Mouse (Mus musculus): ENCODE measurements at regions not wholly inside any gene's neighbourhood (a gene's known extent, or its start where the extent isn't known, plus 50 kb on each side); places are given as distances from the start of the nearest gene placed in this dataset.

DNA sequence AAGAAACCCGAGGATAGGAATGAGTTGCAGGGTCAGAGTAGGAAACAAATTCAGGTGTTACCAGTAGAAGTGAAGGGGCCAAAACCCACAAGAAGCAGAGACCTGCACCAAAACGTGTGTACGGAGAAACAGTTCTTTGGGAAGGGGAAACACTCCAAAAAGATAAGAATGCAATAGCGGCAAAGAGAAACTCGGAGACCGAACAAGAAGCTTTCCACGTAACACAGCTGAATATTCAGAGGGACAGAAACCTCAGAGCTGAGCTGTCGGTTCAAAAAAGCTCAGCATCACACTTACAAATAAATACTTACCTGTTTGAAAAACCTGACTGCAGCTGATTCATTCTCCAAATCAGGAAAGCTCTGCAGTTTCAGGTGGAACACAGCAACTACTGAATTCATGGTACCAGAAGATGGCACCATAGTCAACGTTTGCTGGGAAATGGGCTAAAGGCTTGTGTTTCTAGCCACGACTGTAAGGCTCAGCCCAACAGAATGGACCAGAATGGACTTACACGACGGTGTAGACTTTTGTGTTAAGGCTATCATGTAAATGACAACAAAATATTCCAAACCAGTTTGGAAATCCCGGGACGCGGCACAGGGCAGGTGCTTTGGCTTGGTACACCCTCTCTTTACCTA lies 484.9 kb downstream of the Plcl1 start:
- peak; percentile 54 for DNase-seq (ENCODE audit: low spot score)

DNA sequence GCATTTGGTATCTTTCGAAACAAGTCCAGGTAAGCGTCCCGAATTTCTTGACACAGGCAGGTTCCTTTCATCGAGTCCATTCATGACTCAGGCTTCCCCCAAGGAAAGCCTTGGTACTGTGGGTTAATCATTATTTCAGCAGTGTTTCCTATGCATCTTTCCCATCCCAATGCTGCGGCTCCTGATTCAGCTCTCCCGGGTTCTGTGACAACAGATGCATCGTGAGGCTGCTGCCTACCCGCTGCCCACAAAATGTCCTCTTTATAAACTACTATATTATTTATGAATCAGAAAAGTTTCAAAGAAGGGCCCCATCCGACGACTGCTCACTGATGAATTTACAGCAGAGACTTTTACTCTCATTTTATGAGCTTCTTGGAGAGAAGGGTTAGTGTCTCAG lies 486.2 kb downstream of the Plcl1 start:
- no peak for DNase-seq (ENCODE audit: low spot score)

DNA sequence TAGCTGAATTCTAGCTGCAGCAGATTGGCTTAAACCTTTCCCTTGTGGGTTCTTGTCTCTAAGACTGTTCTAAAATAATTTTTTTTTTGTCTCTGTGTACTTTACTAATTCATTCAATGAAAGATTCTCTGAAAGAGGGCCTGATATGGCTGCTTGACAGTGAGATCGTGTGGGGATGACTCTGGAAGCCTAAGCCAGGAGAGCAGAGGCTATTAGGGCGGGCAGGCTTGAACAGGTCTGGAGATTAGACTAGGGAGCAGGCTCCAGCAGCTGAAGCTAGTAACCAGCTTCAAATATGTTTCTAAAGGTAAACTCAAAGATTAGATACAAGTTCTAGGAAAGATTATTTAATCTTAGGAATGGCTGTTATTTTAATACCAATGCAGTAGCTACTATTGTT lies 491.9 kb downstream of the Plcl1 start:
- no peak for DNase-seq (ENCODE audit: low spot score)

DNA sequence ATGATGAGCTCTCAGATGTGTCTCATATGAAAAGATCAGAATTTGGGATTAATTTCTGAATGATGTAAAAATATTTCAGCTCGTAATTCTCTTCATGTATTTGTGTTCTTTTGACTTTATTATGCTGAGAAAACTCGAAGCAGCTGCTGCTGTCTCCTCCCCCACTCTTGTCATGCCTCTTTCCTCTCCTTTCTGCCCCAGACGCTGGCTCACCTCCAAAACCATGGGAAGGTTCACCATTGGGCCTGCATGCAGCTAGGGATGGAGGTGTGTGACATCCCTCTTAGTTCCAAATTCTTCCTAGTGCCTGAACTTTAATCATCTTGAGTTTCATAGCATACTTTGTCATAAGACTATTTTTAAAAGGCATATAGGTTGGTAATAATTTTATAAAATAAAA lies 492.3 kb downstream of the Plcl1 start:
- DNase-seq (ENCODE audit: low spot score) = no peak

DNA sequence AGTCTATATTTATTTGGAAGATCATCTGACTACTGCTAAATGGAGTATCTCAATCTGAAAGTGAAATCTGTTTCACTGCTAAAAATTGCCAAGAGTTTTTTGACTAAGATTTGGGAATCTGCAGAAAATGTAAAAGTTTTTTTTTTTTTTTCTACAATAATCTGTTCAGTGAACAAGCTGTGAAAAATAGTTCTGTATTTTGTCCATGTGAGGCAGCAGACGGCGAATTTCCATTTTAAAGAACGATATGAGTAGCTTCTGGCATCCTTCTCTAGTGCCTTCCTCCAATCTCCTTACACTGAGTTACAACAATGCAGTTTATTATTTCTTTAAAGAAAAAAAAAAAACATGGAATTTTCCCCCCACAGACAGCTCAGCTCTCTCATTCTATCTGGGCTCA lies 494.3 kb downstream of the Plcl1 start:
- no peak for DNase-seq (ENCODE audit: low spot score)

DNA sequence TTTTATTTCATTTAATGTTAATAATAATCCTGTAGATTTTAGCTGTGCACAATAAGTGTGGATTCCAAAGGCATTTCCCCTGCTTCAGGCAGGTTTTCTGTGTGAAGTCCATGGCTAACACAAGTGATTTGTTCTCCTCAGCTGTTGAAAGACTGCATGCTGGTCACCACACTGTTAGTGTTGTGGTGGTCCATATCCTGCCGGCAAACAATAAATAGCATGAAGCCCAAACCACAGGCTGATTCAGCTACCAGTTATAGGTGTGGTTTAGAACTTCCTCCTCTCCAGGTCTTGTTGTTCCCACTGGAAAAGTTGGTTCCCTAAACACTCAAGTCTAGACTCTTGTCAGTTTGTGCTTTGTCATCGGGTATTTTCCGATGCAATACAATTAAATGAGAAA lies 497.5 kb downstream of the Plcl1 start:
- DNase-seq (ENCODE audit: low spot score) = no peak

DNA sequence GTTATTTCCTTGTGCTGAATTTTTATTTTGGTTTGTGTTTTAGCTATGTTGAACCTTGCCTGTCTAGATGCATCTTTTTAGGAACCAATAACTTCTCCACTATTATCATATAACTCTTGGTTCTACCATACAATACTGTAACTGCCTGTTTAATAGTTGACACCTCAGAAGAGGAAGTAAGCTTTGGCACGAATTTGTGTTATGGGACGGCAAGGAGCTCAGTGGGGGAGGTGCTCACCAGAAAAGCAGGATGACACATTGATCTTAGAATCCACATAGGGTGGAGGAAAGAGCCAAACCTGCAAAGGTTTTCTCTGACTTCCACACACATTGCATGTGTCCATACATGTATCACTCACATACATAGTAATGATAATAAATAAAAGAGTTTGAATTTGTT lies 498.9 kb downstream of the Plcl1 start:
- DNase-seq (ENCODE audit: low spot score) = no peak

DNA sequence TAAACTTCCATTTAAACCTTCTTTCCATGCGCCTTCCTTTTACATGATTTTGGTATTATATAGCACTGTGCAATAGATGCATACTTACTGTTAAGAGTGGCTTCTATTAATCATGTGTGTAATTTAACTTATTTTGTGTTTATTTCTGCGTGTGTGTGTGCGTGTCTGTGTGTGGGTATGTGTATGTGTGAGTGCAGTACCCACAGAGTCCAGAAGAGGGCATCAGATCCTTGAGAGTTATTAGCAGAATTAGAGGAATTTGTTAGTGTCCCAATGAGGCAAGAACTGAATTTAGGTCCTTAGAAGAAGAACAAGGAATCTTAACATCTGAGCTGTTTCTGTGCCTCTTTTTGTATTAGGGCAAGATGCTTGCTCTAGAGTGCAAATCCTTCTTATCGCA lies 499.5 kb downstream of the Plcl1 start:
- DNase-seq (ENCODE audit: low spot score) = no peak

DNA sequence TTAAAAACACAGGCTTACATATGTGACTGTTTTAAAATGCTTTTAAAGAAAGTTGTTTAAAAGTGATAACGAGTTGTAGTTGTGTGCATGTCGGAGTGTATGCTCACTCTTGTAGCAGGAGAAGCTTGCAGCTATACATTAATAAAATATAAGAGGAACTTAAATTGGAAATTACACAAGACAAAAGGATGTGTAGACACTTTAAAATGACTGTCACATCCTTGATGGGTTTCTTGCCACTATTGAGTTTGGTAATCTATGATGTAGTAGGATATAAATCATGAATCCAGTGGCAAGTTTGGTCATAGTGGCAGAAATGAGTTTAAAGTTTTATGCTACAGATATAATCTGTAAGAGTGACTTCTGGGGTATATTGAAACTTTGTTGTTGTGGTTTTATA lies 504.3 kb downstream of the Plcl1 start:
- DNase-seq (ENCODE audit: low spot score) = no peak

DNA sequence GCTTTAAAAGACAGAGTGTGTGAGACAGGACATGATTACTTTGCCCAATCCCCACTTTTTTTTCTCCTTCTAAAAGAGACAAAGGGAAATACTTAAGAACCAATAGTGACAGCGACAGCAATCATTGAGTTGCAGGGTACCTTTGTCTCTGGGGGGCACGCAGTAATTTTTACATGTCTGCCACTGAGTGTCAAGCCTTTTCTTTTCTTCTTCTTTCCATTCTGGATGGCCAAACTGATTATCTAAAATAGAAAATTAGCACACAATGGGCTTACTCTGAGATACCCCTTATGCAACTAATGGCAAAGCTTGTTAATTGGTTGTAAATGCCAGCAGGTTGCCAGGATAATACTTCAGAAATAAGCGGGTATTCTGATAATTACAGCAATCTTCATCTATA lies 508.6 kb downstream of the Plcl1 start:
- no peak for DNase-seq (ENCODE audit: low spot score)

DNA sequence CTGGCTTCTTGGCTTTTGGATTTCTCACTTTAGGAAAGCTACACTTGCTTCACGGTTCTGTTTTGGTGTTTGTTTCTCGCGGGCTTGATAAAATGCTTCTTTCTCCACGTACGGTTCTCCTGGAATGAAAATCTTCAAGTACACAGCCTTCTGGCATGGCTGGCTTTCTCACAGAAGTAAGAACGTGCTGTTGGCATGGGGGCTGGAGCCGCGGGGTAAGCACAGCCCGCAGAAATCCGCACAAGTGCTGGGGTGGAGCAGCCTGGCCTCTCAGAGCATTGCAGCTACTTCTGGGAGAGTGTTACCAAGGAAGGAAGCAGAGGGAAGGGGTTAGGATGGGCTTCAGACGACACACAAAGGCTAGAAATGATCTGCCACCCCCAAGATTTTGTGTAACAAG lies 510.2 kb downstream of the Plcl1 start:
- DNase-seq (ENCODE audit: low spot score) = no peak

DNA sequence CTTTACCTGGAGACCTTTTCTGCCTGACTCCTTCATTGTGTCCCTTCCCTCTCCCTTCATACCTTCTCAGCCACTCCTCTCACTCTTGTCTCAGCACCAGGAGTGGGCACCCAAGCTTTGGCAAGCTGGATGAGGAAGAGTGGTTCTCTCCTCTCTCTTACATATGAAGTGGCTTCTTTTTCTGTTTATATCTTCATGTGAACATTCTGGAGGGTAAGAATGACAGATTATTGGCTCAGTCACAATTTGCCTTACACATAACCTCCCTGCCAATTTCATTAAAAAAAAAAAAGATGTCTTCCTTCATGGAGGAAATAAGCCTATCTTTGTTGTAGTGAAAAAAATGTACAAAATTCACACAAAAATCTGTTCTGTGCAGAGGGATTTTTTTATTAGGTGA lies 513.8 kb downstream of the Plcl1 start:
- DNase-seq (ENCODE audit: low spot score) = no peak

DNA sequence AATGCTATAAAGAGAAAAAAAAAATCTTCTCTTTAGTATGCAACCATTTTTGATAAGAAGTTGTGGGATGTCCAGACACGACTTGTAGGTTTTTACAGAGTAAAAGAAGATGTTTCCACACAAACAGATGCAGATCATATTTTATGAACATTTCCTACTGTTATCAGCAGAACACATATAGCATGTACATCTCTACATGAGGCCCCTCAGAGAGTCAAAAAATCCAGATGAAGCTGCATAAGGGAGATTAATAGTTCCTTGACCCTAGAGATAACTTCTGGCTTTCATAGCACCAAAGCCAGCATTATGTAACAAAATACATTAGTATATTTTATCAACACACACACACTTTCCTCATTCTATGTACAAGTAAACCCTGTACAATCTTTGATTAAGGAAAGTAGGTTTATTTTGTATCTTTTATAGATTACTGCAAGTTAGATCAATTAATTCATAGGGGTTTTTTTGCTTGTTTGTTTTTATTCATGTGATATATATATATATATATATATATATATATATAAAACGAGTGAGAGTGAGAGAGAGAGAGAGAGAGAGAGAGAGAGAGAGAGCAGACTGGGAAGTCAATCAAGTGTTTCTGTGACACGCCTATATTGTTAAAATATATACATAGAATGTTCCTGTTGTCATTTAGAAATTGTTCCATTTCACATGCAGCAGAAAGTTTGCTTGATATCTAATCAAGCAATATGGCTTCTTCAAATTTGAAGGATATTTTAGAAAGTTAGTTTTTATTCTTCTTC lies 541.2 kb downstream of the Plcl1 start:
- DNase-seq (ENCODE audit: low spot score) = no peak

DNA sequence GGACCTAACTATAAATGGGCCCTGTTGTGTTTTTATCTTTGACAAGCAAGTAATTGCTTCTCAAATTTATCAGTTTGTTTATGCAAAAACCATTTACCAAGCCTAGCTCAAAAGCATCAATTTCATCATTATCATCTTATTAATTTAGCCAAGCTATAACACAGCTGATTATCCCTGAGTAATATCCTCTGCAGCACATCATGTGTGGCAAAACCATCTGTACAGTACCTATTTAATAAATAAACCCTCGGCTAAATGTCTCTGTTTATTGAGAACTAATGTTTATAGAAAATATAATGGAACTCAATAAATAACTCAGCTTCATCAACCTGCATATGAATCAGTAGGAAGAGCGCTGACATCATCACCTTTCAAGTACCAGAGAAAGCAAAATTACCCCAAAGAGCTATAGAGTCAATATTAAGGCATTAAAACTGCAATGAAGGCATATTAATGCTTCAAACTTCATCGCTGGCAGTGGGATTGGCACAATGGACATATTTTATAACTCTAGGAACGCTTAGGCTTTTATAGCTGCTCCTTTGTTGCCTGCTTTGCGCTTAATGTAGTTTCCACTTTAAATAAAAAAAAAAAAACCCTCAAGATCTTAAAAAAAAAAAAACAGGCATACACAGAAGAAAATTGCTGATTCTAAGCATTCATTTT lies 542.0 kb downstream of the Plcl1 start:
- DNase-seq (ENCODE audit: low spot score) = no peak

DNA sequence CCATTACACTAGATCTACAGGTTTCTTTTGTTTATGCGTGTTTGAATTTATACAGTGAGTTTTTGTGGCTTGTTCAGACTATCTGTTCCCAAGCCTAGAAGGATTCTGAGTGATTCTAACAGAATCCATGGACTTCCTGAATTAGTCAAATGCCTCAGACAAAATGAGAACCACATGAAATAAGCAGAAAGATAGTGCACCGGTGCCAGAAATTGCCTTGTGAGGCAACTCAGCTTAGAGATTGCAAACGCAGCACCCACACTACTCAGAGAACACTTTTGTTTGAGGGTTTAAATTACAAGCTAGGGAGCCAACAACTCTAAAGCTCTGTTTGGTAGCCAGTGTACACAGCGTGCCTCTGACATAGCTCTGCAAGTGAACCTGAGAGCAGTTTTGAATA lies 543.9 kb downstream of the Plcl1 start:
- DNase-seq (ENCODE audit: low spot score) = no peak

DNA sequence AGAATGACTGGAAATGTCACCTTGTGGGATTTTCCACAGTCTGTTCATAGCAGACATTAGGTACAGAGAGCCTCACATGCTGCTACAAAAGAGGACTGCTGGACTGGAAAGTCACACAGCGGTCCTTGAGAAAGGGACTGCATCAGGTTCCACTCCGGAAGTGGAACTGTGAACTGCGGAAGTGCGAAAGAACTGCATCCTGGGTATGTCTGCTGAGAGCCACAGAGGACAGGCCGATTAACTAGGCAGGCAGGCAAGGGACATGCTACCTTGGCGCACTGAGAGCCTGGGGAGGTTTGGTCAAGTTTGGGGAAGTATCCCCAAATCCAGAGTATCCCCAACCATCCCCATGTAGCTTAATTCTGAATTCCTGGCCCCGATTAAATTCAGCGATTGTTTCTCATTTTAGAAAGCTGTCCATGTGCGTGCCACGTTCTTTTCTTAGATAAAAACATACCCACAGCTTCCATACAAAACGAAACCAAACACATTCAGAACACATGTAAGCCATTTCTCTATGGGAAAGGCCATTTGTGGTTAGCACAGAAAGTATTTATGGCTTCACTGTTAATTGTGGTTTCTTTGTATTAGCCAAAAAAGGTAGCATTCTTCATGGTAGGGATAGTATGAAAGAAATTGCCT lies 552.2 kb downstream of the Plcl1 start:
- no peak for DNase-seq (ENCODE audit: low spot score)

DNA sequence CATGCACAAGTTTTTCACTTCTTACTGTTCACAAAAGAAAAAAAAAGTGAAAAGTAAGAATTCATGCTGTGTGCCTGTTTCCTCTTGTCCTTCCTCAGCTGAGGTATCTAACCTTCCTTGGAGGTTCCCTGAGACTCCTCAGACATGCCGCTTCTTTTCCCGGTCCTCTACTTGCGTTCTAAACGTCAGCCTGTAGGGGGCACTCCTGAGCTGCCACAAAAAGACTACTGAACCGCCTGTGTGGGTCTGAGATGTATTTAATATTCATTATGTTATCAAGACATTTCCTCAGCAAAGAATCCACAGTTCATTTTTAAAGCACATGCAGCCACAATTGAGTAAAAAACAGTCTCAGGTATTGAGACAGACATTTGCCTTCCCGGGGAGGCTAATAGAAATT lies 554.6 kb downstream of the Plcl1 start:
- DNase-seq (ENCODE audit: low spot score) = peak; percentile 55

DNA sequence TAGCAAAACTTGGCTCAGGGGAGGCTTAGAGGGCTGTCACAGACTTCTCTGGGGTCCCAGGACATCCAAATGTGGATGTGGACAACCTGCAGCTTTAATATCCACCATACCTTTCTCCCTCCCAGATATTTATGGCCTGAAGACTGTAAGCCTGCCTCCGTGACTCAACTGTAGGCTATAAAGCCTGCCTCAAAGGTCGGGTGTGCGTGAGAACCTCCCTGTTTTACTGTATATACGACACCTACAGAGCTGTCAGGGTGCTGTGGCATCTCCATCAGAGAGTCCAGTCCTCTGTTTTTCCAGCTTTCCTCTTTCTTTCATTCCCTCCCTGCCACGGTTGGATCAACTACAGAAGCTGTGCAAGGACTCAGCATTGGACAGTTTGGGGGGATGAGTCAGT lies 558.1 kb downstream of the Plcl1 start:
- no peak for DNase-seq (ENCODE audit: low spot score)

DNA sequence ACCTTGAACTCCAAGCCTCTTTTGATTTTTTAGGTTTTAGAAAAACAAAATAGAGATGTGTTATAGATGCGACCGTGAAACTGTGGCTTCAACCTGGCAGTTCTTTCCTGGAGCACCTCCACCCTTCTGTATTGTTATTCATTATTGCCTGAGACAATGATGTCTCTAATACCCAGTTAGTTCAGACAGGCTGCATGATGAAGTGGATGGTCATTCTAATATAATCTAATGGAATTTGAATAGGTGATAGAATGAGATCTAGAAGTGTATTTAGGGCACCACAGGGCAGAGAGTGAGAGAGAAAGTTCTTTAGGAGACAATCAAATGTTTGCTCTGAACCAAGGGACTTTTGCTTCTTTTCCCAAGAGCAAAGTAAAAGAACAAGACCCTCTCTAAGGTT lies 560.6 kb downstream of the Plcl1 start:
- no peak for DNase-seq (ENCODE audit: low spot score)

DNA sequence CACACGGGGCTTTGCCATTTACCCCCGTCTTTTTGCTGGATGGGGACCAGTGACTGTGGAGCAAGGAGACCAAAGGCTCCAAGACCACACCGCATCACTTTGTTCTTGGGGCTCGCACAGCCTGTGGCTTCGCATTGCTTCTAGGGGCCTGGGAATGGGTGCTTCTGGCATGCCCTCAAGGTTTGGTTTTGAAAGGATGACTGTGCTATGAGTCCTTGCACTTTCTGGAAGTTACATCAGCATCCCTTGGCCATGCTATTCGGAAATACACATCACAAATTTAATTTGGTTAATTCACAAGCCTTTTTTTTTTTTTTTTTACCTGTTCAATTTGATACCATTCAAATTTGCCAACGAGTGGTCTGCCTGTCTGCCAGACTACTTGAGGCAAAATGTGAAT lies 562.1 kb downstream of the Plcl1 start:
- DNase-seq (ENCODE audit: low spot score) = no peak

DNA sequence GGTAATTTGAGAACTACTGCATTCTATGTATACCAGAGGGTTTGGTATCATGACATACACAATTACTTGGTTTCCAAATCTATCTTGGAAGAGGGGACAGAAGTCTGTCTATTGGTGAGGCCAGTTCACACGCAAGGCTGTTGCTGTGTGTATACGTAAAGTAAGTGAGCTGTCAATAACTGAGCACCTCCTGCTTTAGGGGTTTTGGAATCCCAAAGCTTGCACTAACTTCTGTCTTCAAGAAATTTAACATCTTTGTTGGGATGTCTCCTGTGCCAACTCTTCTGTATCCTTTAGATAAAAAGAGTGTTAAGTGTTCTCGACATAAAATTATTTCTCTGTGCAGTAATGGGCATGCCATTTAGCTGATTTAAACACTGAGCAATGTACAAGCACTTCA lies 572.1 kb downstream of the Plcl1 start:
- no peak for DNase-seq (ENCODE audit: low spot score)

DNA sequence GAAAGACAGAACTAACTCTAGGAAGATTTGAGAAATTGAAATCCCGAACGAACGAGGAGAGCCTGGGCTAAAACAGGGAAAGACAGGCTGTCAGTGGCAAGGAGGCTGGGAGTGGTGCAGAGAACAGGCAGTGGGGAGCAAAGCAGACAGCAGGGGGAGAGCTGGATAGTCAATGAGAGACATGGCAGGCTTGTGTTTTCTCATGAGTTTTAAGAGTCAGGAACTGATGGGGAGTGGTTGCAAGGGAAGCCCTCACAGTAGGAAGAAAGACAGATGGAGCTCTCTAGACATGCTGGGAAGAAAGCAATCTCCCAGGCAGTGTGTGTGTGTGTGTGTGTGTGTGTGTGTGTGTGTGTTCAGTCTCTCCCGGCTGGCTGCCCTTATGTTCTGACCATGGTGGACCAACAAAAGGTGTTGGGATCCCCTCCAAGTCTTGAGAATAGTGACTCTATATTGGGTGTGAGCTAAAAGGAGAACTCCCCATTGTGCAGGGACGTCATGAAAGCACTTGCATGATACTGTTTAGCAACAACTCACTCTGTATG lies 577.9 kb downstream of the Plcl1 start:
- no peak for DNase-seq (ENCODE audit: low spot score)

DNA sequence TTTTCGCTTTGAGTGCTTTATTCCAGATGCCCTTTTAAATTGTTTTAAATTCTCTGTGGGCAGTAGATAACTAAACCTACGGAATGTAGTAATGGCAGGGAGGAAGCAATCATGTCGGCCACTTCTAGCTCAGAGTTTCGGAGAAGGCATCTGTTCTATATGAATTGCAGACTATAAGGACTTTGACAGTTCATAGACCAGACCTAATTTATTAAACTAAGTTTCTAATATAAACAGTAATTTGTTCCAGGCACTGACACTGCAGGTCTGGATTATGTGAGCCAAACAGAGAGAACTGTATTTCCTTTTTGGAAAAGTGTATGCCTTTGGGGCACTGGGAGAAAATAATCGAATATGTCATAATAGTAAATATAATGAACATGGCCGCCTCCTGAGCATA lies 591.4 kb downstream of the Plcl1 start:
- no peak for DNase-seq (ENCODE audit: low spot score)

Measured in left cerebral cortex, adult 11 months (tissue).